Mouse (Mus musculus): ENCODE results near the gene Cldn22. TPM values are rescaled to one million over a fixed set of nuclear protein-coding genes. Genes with fewer than 3 reads are reported as not detected.

Gene Cldn22
- polyA plus RNA-seq, 1 experiment from 2014 or later = not detected

Other genes starting within 250 kb of the Cldn22 start
- gene Ing2, start 148.9 kb upstream of the Cldn22 start, polyA plus RNA-seq (2016; fragmentation: Nextera tagmentation; extraction: Ambion mirVana) = 12.3 and 13.1 TPM in 2 replicates
- gene Cdkn2aip, start 110.5 kb upstream of the Cldn22 start, polyA plus RNA-seq (2016; fragmentation: Nextera tagmentation; extraction: Ambion mirVana) = 31.5 and 33.6 TPM in 2 replicates
- not detected in 2 replicates for gene Cldn24, start 2.3 kb upstream of the Cldn22 start, polyA plus RNA-seq (2016; fragmentation: Nextera tagmentation; extraction: Ambion mirVana)
- gene Wwc2, start 166.4 kb downstream of the Cldn22 start, polyA plus RNA-seq (2016; fragmentation: Nextera tagmentation; extraction: Ambion mirVana) = 9.7 and 11.7 TPM in 2 replicates